Mouse (Mus musculus) MEL (cell line): ENCODE results near the gene Rras2. TPM values are rescaled to one million over a fixed set of nuclear protein-coding genes. Genes with fewer than 3 reads are reported as not detected.

Experiments used
- DNase-seq: peaks from one replicate; pipeline ENCODE4 v3.0.0; 2011; ENCODE audit warnings: low read depth, low spot score
- H3K27ac ChIP-seq: 2 replicates; pipeline ENCODE4 v1.5.1; 2012; ENCODE audit warnings: low read depth, mild to moderate bottlenecking, control low read depth, low read length, moderate library complexity; ENCODE audit not compliant: control insufficient read depth
- H3K27me3 ChIP-seq, 2 experiments: fragments of 150-350 bp in 1 of 2; sonication (generic) in 1 of 2; 2 replicates each; pipeline ENCODE4 v1.6.1; 2012; ENCODE audit warnings: low read length in 2 of 2, mild to moderate bottlenecking in 2 of 2, improper control_type of control experiment in 1 of 2, moderate library complexity in 1 of 2; ENCODE audit not compliant: insufficient read depth in 2 of 2, control insufficient read depth in 1 of 2
- H3K36me3 ChIP-seq, 2 experiments: 2 replicates each; pipeline ENCODE4 v1.6.1; 2012 to 2014; ENCODE audit warnings: low read length in 2 of 2, improper control_type of control experiment in 1 of 2, inconsistent platforms in 1 of 2, mild to moderate bottlenecking in 1 of 2; ENCODE audit not compliant: insufficient read depth in 2 of 2, control insufficient read depth in 1 of 2
- H3K4me1 ChIP-seq, 2 experiments: fragments of 150-350 bp in 1 of 2; sonication (generic) in 1 of 2; 2 replicates each; pipeline ENCODE4 v1.6.1; 2012; ENCODE audit warnings: low read length in 2 of 2, improper control_type of control experiment in 1 of 2, mild to moderate bottlenecking in 1 of 2; ENCODE audit not compliant: insufficient read depth in 2 of 2, control insufficient read depth in 1 of 2
- H3K4me3 ChIP-seq, 2 experiments: fragments of 150-350 bp in 1 of 2; sonication (generic) in 1 of 2; 2 replicates each; pipeline ENCODE4 v1.5.1; 2012; ENCODE audit warnings: low read depth in 2 of 2, low read length in 2 of 2, mild to moderate bottlenecking in 2 of 2, moderate library complexity in 2 of 2, control low read depth in 1 of 2, improper control_type of control experiment in 1 of 2; ENCODE audit not compliant: control insufficient read depth in 1 of 2, insufficient read depth in 1 of 2
- H3K79me2 ChIP-seq: 2 replicates; pipeline ENCODE4 v1.6.1; 2012; ENCODE audit warnings: mild to moderate bottlenecking, low read length, moderate library complexity; ENCODE audit not compliant: control insufficient read depth, poor library complexity, insufficient read depth
- H3K9ac ChIP-seq: 2 replicates; pipeline ENCODE4 v1.6.1; 2012; ENCODE audit warnings: low read depth, mild to moderate bottlenecking, control low read depth, low read length, moderate library complexity; ENCODE audit not compliant: control insufficient read depth, poor library complexity, severe bottlenecking
- H3K9me3 ChIP-seq: fragments of 150-350 bp; sonication (generic); replicated peaks from 2 replicates; pipeline ENCODE4 v1.6.1; 2012; ENCODE audit warnings: mild to moderate bottlenecking, low read length, improper control_type of control experiment, moderate library complexity; ENCODE audit not compliant: insufficient read depth
- BHLHE40 ChIP-seq: IDR thresholded peaks from 2 replicates; pipeline ENCODE4 v1.6.1; 2012; ENCODE audit warnings: low read depth, mild to moderate bottlenecking, inconsistent platforms, low read length, improper control_type of control experiment, borderline replicate concordance
- CHD1 ChIP-seq: IDR thresholded peaks from 2 replicates; pipeline ENCODE4 v1.6.1; 2012; ENCODE audit warnings: low read depth, mild to moderate bottlenecking, inconsistent platforms, low read length, improper control_type of control experiment
- CHD2 ChIP-seq: IDR thresholded peaks from 2 replicates; pipeline ENCODE4 v1.6.1; 2011; ENCODE audit warnings: low read length, improper control_type of control experiment
- CTCF ChIP-seq, 3 experiments: IDR thresholded peaks in 2 of 3; conservative IDR thresholded peaks in 1 of 3; 2 replicates each; pipeline ENCODE4 v1.5.1; 2011 to 2012; ENCODE audit warnings: low read length in 3 of 3, low read depth in 2 of 3, mild to moderate bottlenecking in 2 of 3, improper control_type of control experiment in 1 of 3, inconsistent platforms in 1 of 3, mixed read lengths in 1 of 3, moderate library complexity in 1 of 3; ENCODE audit not compliant: control insufficient read depth in 1 of 3, insufficient read depth in 1 of 3, poor library complexity in 1 of 3, severe bottlenecking in 1 of 3
- E2F4 ChIP-seq: IDR thresholded peaks from 2 replicates; pipeline ENCODE4 v1.6.1; 2011; ENCODE audit warnings: low read depth, low read length, improper control_type of control experiment, borderline replicate concordance
- ELF1 ChIP-seq: IDR thresholded peaks from 2 replicates; pipeline ENCODE4 v1.6.1; 2014; ENCODE audit warnings: low read depth, mild to moderate bottlenecking, inconsistent platforms, low read length, improper control_type of control experiment, moderate library complexity
- EP300 ChIP-seq, 2 experiments: IDR thresholded peaks; 2 replicates each; pipeline ENCODE4 v1.6.1; 2011; ENCODE audit warnings: improper control_type of control experiment in 2 of 2, low read length in 2 of 2, low read depth in 1 of 2, mild to moderate bottlenecking in 1 of 2
- ETS1 ChIP-seq: IDR thresholded peaks from 2 replicates; pipeline ENCODE4 v1.6.1; 2012; ENCODE audit warnings: low read depth, mild to moderate bottlenecking, inconsistent platforms, low read length, improper control_type of control experiment, moderate library complexity
- GABPA ChIP-seq: IDR thresholded peaks from 2 replicates; pipeline ENCODE4 v1.6.1; 2012; ENCODE audit warnings: low read depth, mild to moderate bottlenecking, inconsistent platforms, low read length, improper control_type of control experiment, moderate library complexity
- HCFC1 ChIP-seq: IDR thresholded peaks from 2 replicates; pipeline ENCODE4 v1.6.1; 2012; ENCODE audit warnings: low read depth, mild to moderate bottlenecking, inconsistent platforms, low read length, improper control_type of control experiment, moderate library complexity
- MAFK ChIP-seq: IDR thresholded peaks from 2 replicates; pipeline ENCODE4 v1.6.1; 2011; ENCODE audit warnings: low read depth, mild to moderate bottlenecking, low read length, improper control_type of control experiment, borderline replicate concordance
- MAX ChIP-seq: IDR thresholded peaks from 2 replicates; pipeline ENCODE4 v1.6.1; 2011; ENCODE audit warnings: low read length, improper control_type of control experiment
- MEF2A ChIP-seq: IDR thresholded peaks from 2 replicates; pipeline ENCODE4 v1.6.1; 2014; ENCODE audit warnings: low read depth, mild to moderate bottlenecking, inconsistent platforms, low read length, improper control_type of control experiment; ENCODE audit not compliant: poor library complexity, insufficient replicate concordance, severe bottlenecking; ENCODE audit errors: extremely low read depth
- MYC ChIP-seq: IDR thresholded peaks from 2 replicates; pipeline ENCODE4 v1.6.1; 2011; ENCODE audit warnings: low read depth, mild to moderate bottlenecking, low read length, improper control_type of control experiment, moderate library complexity
- NRF1 ChIP-seq: IDR thresholded peaks from 2 replicates; pipeline ENCODE4 v1.6.1; 2014; ENCODE audit warnings: low read depth, mild to moderate bottlenecking, inconsistent platforms, low read length, improper control_type of control experiment, moderate library complexity; ENCODE audit not compliant: poor library complexity, insufficient read depth, severe bottlenecking
- POLR2AphosphoS5 ChIP-seq: IDR thresholded peaks from 2 replicates; pipeline ENCODE4 v1.6.1; 2012; ENCODE audit warnings: low read depth, borderline replicate concordance, mild to moderate bottlenecking, inconsistent platforms, low read length, moderate library complexity, mixed read lengths
- RAD21 ChIP-seq: IDR thresholded peaks from 2 replicates; pipeline ENCODE4 v1.6.1; 2011; ENCODE audit warnings: mild to moderate bottlenecking, low read depth, low read length, improper control_type of control experiment
- SIN3A ChIP-seq: IDR thresholded peaks from 2 replicates; pipeline ENCODE4 v1.6.1; 2012; ENCODE audit warnings: low read length, improper control_type of control experiment, inconsistent platforms
- SMC3 ChIP-seq: IDR thresholded peaks from 2 replicates; pipeline ENCODE4 v1.6.1; 2011; ENCODE audit warnings: low read depth, low read length, improper control_type of control experiment
- TAL1 ChIP-seq: IDR thresholded peaks from 2 replicates; pipeline ENCODE4 v1.6.1; 2012; ENCODE audit warnings: mild to moderate bottlenecking, inconsistent platforms, low read length, moderate library complexity, mixed read lengths
- TBP ChIP-seq: IDR thresholded peaks from 2 replicates; pipeline ENCODE4 v1.8.0; 2011; ENCODE audit warnings: low read depth, low read length, improper control_type of control experiment
- TCF12 ChIP-seq: IDR thresholded peaks from 2 replicates; pipeline ENCODE4 v1.6.1; 2014; ENCODE audit warnings: low read depth, mild to moderate bottlenecking, inconsistent platforms, low read length, improper control_type of control experiment, moderate library complexity
- UBTF ChIP-seq: IDR thresholded peaks from 2 replicates; pipeline ENCODE4 v1.6.1; 2012; ENCODE audit warnings: low read depth, mild to moderate bottlenecking, inconsistent platforms, low read length, improper control_type of control experiment, moderate library complexity, borderline replicate concordance; ENCODE audit not compliant: insufficient read depth
- USF1 ChIP-seq: IDR thresholded peaks from 2 replicates; pipeline ENCODE4 v1.6.1; 2014; ENCODE audit warnings: low read depth, mild to moderate bottlenecking, inconsistent platforms, low read length, improper control_type of control experiment, moderate library complexity
- USF2 ChIP-seq, 2 experiments: IDR thresholded peaks; 2 replicates each; pipeline ENCODE4 v1.6.1; 2011 to 2012; ENCODE audit warnings: improper control_type of control experiment in 2 of 2, low read length in 2 of 2, borderline replicate concordance in 1 of 2, inconsistent platforms in 1 of 2, low read depth in 1 of 2, mild to moderate bottlenecking in 1 of 2; ENCODE audit not compliant: insufficient read depth in 1 of 2
- ZC3H11A ChIP-seq: IDR thresholded peaks from 2 replicates; pipeline ENCODE4 v1.6.1; 2012; ENCODE audit warnings: low read depth, mild to moderate bottlenecking, inconsistent platforms, low read length, improper control_type of control experiment
- ZKSCAN1 ChIP-seq: IDR thresholded peaks from 2 replicates; pipeline ENCODE4 v1.6.1; 2012; ENCODE audit warnings: low read depth, mild to moderate bottlenecking, inconsistent platforms, low read length, improper control_type of control experiment, moderate library complexity
- ZMIZ1 ChIP-seq: IDR thresholded peaks from 2 replicates; pipeline ENCODE4 v1.6.1; 2012; ENCODE audit warnings: low read depth, mild to moderate bottlenecking, inconsistent platforms, low read length, improper control_type of control experiment, moderate library complexity
- ZNF384 ChIP-seq: IDR thresholded peaks from 2 replicates; pipeline ENCODE4 v1.6.1; 2012; ENCODE audit warnings: low read depth, mild to moderate bottlenecking, inconsistent platforms, low read length, improper control_type of control experiment
- polyA plus RNA-seq, 2 experiments: library from polyadenylated mRNA; stranded (reverse) in 1 of 2; unstranded in 1 of 2; fragments of >175 nt in 1 of 2; fragments of >200 nt in 1 of 2; gene quantifications; 2 replicates each; pipeline versions ENCODE4 v1.2.1 to v1.2.4; 2012; ENCODE audit warnings: low replicate concordance in 2 of 2, low read depth in 1 of 2; ENCODE audit not compliant: insufficient read length in 2 of 2, insufficient read depth in 1 of 2, missing spikeins in 1 of 2
- total RNA-seq: library from RNA; depleted of rRNA; stranded (reverse); fragments of 300-350 nt; gene quantifications from 2 replicates; pipeline ENCODE4 v1.2.3, GENCODE M21; 2012

Rras2 gene
- total and polyA plus RNA-seq, 3 experiments = not detected

- no peak overlapping the region for H3K4me3 ChIP-seq
- H3K36me3 ChIP-seq = no peaks in the 10 kb centered on the region
- no peak overlapping the region for H3K27ac ChIP-seq
- no peaks in the 10 kb centered on the region for H3K9me3 ChIP-seq
- H3K27me3 ChIP-seq = no peaks in the 10 kb centered on the region
- no peaks in the 10 kb centered on the region for H3K4me1 ChIP-seq
- no peak for DNase-seq
- TF ChIP-seq ELF1 (no peak), MAFK (no peak), ZC3H11A (no peak), SIN3A (no peak), TCF12 (no peak)
- H3K9ac ChIP-seq = no peak overlapping the region
- no peaks in the 10 kb centered on the region for H3K79me2 ChIP-seq
These were observed 48.5 kb downstream of the Rras2 start for GRCm38 (mm10) chr7:114068956-114069533.

GRCm38 (mm10) chr7:114066529-114067178 is 50.9 kb downstream of the Rras2 start:
- Histone ChIP-seq H3K9me3 (no peaks in the 10 kb centered on the region), H3K36me3 (no peaks in the 10 kb centered on the region), H3K9ac (no peak overlapping the region), H3K27ac (no peak overlapping the region), H3K4me3 (no peak overlapping the region), H3K79me2 (no peaks in the 10 kb centered on the region), H3K27me3 (no peaks in the 10 kb centered on the region), H3K4me1 (no peaks in the 10 kb centered on the region)
- TF ChIP-seq ELF1 = no peak
- TF ChIP-seq POLR2AphosphoS5 = no peak
- no peak for TF ChIP-seq TAL1
- TF ChIP-seq TBP = no peak
- peak; percentile 77 for TF ChIP-seq RAD21
- no peak for TF ChIP-seq TCF12
- no peak for TF ChIP-seq ETS1
- TF ChIP-seq GABPA = no peak
- no peak for TF ChIP-seq CHD1
- TF ChIP-seq E2F4 = no peak
- TF ChIP-seq MYC = no peak
- TF ChIP-seq EP300 (IDR thresholded peaks at IDR 0.05; ENCODE audit: low read depth in 1 of 2, low read length in 2 of 2) = no peak
- TF ChIP-seq MAX = no peak
- no peak for TF ChIP-seq USF2 (IDR thresholded peaks at IDR 0.05; ENCODE audit: borderline replicate concordance in 1 of 2, insufficient read depth in 1 of 2, low read depth in 1 of 2, low read length in 2 of 2)
- no peak for TF ChIP-seq SIN3A
- TF ChIP-seq ZMIZ1 = no peak
- TF ChIP-seq HCFC1 = no peak
- no peak for TF ChIP-seq UBTF
- no peak for TF ChIP-seq ZNF384
- TF ChIP-seq CTCF (IDR thresholded peaks at IDR 0.05 in 2 of 3, conservative IDR thresholded peaks at IDR 0.05 in 1 of 3; ENCODE audit: control insufficient read depth in 1 of 3, insufficient read depth in 1 of 3, low read depth in 2 of 3, low read length in 3 of 3, poor library complexity in 1 of 3, severe bottlenecking in 1 of 3) = peak; percentile 67 to 84 (median 82)
- TF ChIP-seq SMC3 = peak; percentile 84
- peak; percentile 73 for TF ChIP-seq ZC3H11A
- no peak for TF ChIP-seq NRF1
- no peak for TF ChIP-seq ZKSCAN1
- TF ChIP-seq USF1 = no peak
- TF ChIP-seq MEF2A = no peak
- TF ChIP-seq CHD2 = no peak
- TF ChIP-seq BHLHE40 = no peak
- peak; percentile 55 for DNase-seq
